Mouse (Mus musculus): ENCODE measurements around the gene Lrp3. TPM values are rescaled to one million over a fixed set of nuclear protein-coding genes. Genes with fewer than 3 reads are reported as not detected.
"Not testable (repeated sequence)": the region's sequence is repeated elsewhere in the genome, so short reads cannot be mapped to it uniquely, and the experiment has no call there.

Lrp3 gene
- polyA plus RNA-seq (2015; fragmentation: Nextera tagmentation; extraction: Ambion mirVana): 11.2 and 11.8 TPM in 2 replicates

- H3K27me3 ChIP-seq: no peaks in the 10 kb centered on the region
- H3K4me2 ChIP-seq (replicated peaks): peak within 1 kb of the TSS; percentile 83
- no peaks in the 10 kb centered on the region for H3K9me3 ChIP-seq (replicated peaks)
- peak within 1 kb of the TSS; percentile 66 for H3K9ac ChIP-seq
- ATAC-seq (ENCODE audit: insufficient number of reproducible peaks, low FRiP score, low TSS enrichment, low read depth): peak; percentile 90
- peaks cover 18% of the 10 kb centered on the region for H3K4me1 ChIP-seq
- 0% methylated on average over 53 of the region's 53 CpGs for WGBS
- H3K4me3 ChIP-seq (replicated peaks): peak within 1 kb of the TSS; percentile 72
- no peak within 1 kb of the TSS for H3K27ac ChIP-seq (replicated peaks)
- H3K36me3 ChIP-seq: 0 out of 2 replicates have a peak, but pooled peaks cover 9% of the 10 kb centered on the region
These were observed at the start of gene Lrp3 for GRCm38 (mm10) chr7:35215225-35215624. Lrp3 (minus strand) TSS chr7:35215498.

GRCm38 (mm10) chr7:35264746-35265145 lies 49.4 kb upstream of the Lrp3 start:
- H3K36me3 ChIP-seq: no peaks in the 10 kb centered on the region
- no peak for ATAC-seq (ENCODE audit: insufficient number of reproducible peaks, low FRiP score, low TSS enrichment, low read depth)
- no peaks in the 10 kb centered on the region for H3K27me3 ChIP-seq
- 0 out of 2 replicates have a peak, but pooled peaks cover 11% of the 10 kb centered on the region for H3K4me1 ChIP-seq
- H3K27ac ChIP-seq (replicated peaks): no peak overlapping the region
- H3K9me3 ChIP-seq (replicated peaks): no peaks in the 10 kb centered on the region
- WGBS: 8% methylated on average over 7 of the region's 7 CpGs
- H3K4me3 ChIP-seq (replicated peaks): no peak overlapping the region
- no peak overlapping the region for H3K9ac ChIP-seq
- H3K4me2 ChIP-seq (replicated peaks): no peak overlapping the region

- no peaks in the 10 kb centered on the region for H3K36me3 ChIP-seq
- H3K27me3 ChIP-seq: no peaks in the 10 kb centered on the region
- H3K9ac ChIP-seq: no peak overlapping the region
- ATAC-seq (ENCODE audit: insufficient number of reproducible peaks, low FRiP score, low TSS enrichment, low read depth): no peak
- no peak overlapping the region for H3K4me3 ChIP-seq (replicated peaks)
- H3K4me2 ChIP-seq (replicated peaks): no peak overlapping the region
- no peak overlapping the region for H3K27ac ChIP-seq (replicated peaks)
- 0 out of 2 replicates have a peak, but pooled peaks cover 3% of the 10 kb centered on the region for H3K4me1 ChIP-seq
- WGBS: 82% methylated on average over 15 of the region's 15 CpGs
- no peaks in the 10 kb centered on the region for H3K9me3 ChIP-seq (replicated peaks)
These were observed 48.5 kb upstream of the Lrp3 start for GRCm38 (mm10) chr7:35263595-35264489.

GRCm38 (mm10) chr7:35259384-35259783 lies 44.1 kb upstream of the Lrp3 start:
- WGBS: 87% methylated on average over 8 of the region's 8 CpGs
- ATAC-seq (ENCODE audit: insufficient number of reproducible peaks, low FRiP score, low TSS enrichment, low read depth): no peak
- no peak overlapping the region for H3K9ac ChIP-seq

GRCm38 (mm10) chr7:35258294-35258693 lies 43.0 kb upstream of the Lrp3 start:
- Histone ChIP-seq H3K4me2 (replicated peaks) (no peak overlapping the region), H3K9ac (no peak overlapping the region), H3K27me3 (no peaks in the 10 kb centered on the region), H3K36me3 (no peaks in the 10 kb centered on the region), H3K4me1 (0 out of 2 replicates have a peak, but pooled peaks cover 5% of the 10 kb centered on the region), H3K4me3 (replicated peaks) (no peak overlapping the region), H3K9me3 (replicated peaks) (no peaks in the 10 kb centered on the region), H3K27ac (replicated peaks) (no peak overlapping the region)
- WGBS: 37% methylated on average over 7 of the region's 7 CpGs
- ATAC-seq (ENCODE audit: insufficient number of reproducible peaks, low FRiP score, low TSS enrichment, low read depth): no peak

More at GRCm38 (mm10) chr7:35259384-35259783, 44.1 kb upstream of the Lrp3 start:
- Histone ChIP-seq H3K4me1 (0 out of 2 replicates have a peak, but pooled peaks cover 5% of the 10 kb centered on the region), H3K27me3 (no peaks in the 10 kb centered on the region), H3K9me3 (replicated peaks) (no peaks in the 10 kb centered on the region), H3K4me3 (replicated peaks) (no peak overlapping the region), H3K27ac (replicated peaks) (no peak overlapping the region), H3K36me3 (no peaks in the 10 kb centered on the region), H3K4me2 (replicated peaks) (no peak overlapping the region)

GRCm38 (mm10) chr7:35252041-35252558 lies 36.8 kb upstream of the Lrp3 start:
- Histone ChIP-seq H3K27ac (replicated peaks) (no peak overlapping the region), H3K4me1 (peaks cover 6% of the 10 kb centered on the region; the same call in 1 of the 2 replicates), H3K27me3 (no peaks in the 10 kb centered on the region), H3K9ac (no peak overlapping the region), H3K36me3 (no peaks in the 10 kb centered on the region), H3K9me3 (replicated peaks) (no peaks in the 10 kb centered on the region), H3K4me3 (replicated peaks) (peak overlapping the region; percentile 24), H3K4me2 (replicated peaks) (peak overlapping the region; percentile 41)
- WGBS: 7% methylated on average over 13 of the region's 13 CpGs
- peak; percentile 54 for ATAC-seq (ENCODE audit: insufficient number of reproducible peaks, low FRiP score, low TSS enrichment, low read depth)

- H3K9ac ChIP-seq; H3K9me3 ChIP-seq (replicated peaks); H3K4me3 ChIP-seq (replicated peaks); H3K27ac ChIP-seq (replicated peaks); H3K4me2 ChIP-seq (replicated peaks); H3K36me3 ChIP-seq; H3K4me1 ChIP-seq; ATAC-seq (ENCODE audit: insufficient number of reproducible peaks, low FRiP score, low TSS enrichment, low read depth); H3K27me3 ChIP-seq: not testable (repeated sequence)
- WGBS: 52% methylated on average over 3 of the region's 3 CpGs
These were observed 22.6 kb upstream of the Lrp3 start for GRCm38 (mm10) chr7:35237935-35238334.

GRCm38 (mm10) chr7:35235308-35235707 lies 20.0 kb upstream of the Lrp3 start:
- Histone ChIP-seq H3K4me3 (replicated peaks) (peak overlapping the region; percentile 65), H3K36me3 (no peaks in the 10 kb centered on the region), H3K4me1 (peaks cover 8% of the 10 kb centered on the region), H3K4me2 (replicated peaks) (peak overlapping the region; percentile 56), H3K9ac (peak overlapping the region; percentile 26; the same call in 1 of the 2 replicates), H3K27ac (replicated peaks) (peak overlapping the region; percentile 73), H3K27me3 (no peaks in the 10 kb centered on the region), H3K9me3 (replicated peaks) (0 out of 2 replicates have a peak, but pooled peaks cover 8% of the 10 kb centered on the region)
- no peak for ATAC-seq (ENCODE audit: insufficient number of reproducible peaks, low FRiP score, low TSS enrichment, low read depth)
- WGBS: 16% methylated on average over 9 of the region's 9 CpGs

GRCm38 (mm10) chr7:35234361-35235245 lies 19.3 kb upstream of the Lrp3 start:
- WGBS: under 1% methylated on average over 45 of the region's 45 CpGs
- ATAC-seq (ENCODE audit: insufficient number of reproducible peaks, low FRiP score, low TSS enrichment, low read depth): peak; percentile 95

GRCm38 (mm10) chr7:35233861-35234260 lies 18.6 kb upstream of the Lrp3 start:
- ATAC-seq (ENCODE audit: insufficient number of reproducible peaks, low FRiP score, low TSS enrichment, low read depth): no peak
- H3K27ac ChIP-seq (replicated peaks): peak overlapping the region; percentile 97
- no peaks in the 10 kb centered on the region for H3K36me3 ChIP-seq
- H3K4me3 ChIP-seq (replicated peaks): peak overlapping the region; percentile 65
- H3K9ac ChIP-seq: peak overlapping the region; percentile 26; the same call in 1 of the 2 replicates
- peak overlapping the region; percentile 53 for H3K4me2 ChIP-seq (replicated peaks)
- H3K9me3 ChIP-seq (replicated peaks): 0 out of 2 replicates have a peak, but pooled peaks cover 8% of the 10 kb centered on the region
- H3K27me3 ChIP-seq: no peaks in the 10 kb centered on the region
- 43% methylated on average over 12 of the region's 12 CpGs for WGBS
- peaks cover 8% of the 10 kb centered on the region for H3K4me1 ChIP-seq

More at GRCm38 (mm10) chr7:35234361-35235245, 19.3 kb upstream of the Lrp3 start:
- H3K4me3 ChIP-seq (replicated peaks): peak overlapping the region; percentile 65
- H3K36me3 ChIP-seq: no peaks in the 10 kb centered on the region
- H3K27ac ChIP-seq (replicated peaks): peak overlapping the region; percentile 97
- H3K4me2 ChIP-seq (replicated peaks): peak overlapping the region; percentile 56
- peak overlapping the region; percentile 55 for H3K9ac ChIP-seq
- peaks cover 8% of the 10 kb centered on the region for H3K4me1 ChIP-seq
- H3K27me3 ChIP-seq: no peaks in the 10 kb centered on the region
- H3K9me3 ChIP-seq (replicated peaks): 0 out of 2 replicates have a peak, but pooled peaks cover 8% of the 10 kb centered on the region

Measured in embryonic facial prominence, embryonic 15.5 days (tissue).